Mouse (Mus musculus) leukemia stem cell, adult 10-12 weeks (primary cell): ENCODE measurements around the gene Syncrip. TPM values are rescaled to one million over a fixed set of nuclear protein-coding genes. Genes with fewer than 3 reads are reported as not detected.

ENCODE experiments used
- polyA plus RNA-seq: library from polyadenylated mRNA; stranded (reverse); fragments of >175 nt; gene quantifications from 2 replicates; pipeline ENCODE4 v1.2.3, GENCODE M21; 2012; ENCODE audit warnings: low replicate concordance

The Syncrip gene
- polyA plus RNA-seq = 82.5 and 99.4 TPM in 2 replicates

GRCm38 (mm10) chr9:88482230-88482828 is at the start of gene Syncrip:
Gene Syncrip (minus strand): TSS chr9:88482574.

GRCm38 (mm10) chr9:88438555-88439237 is 43.7 kb downstream of the Syncrip start, which contains the start of gene Snx14:
Gene Snx14 (minus strand): TSS chr9:88438958.

Other genes with a start within 250 kb of the Syncrip start
- 0.71 and 1.1 TPM in 2 replicates for gene Nt5e, start 155.4 kb downstream of the Syncrip start, polyA plus RNA-seq
- gene Snx14, start 43.6 kb downstream of the Syncrip start, polyA plus RNA-seq = 3.0 and 4.7 TPM in 2 replicates
- 5.2 TPM in 1 of 2 replicates, not detected in the other for gene Gm20537, start 26.0 kb downstream of the Syncrip start, polyA plus RNA-seq
- gene Zfp949, start 65.4 kb upstream of the Syncrip start, polyA plus RNA-seq = 0.33 and 0.91 TPM in 2 replicates
- gene Trim43a, start 98.3 kb upstream of the Syncrip start, polyA plus RNA-seq = not detected in 2 replicates
- gene Mthfsl, start 237.7 kb upstream of the Syncrip start, polyA plus RNA-seq = 2.0 and 3.0 TPM in 2 replicates
- 0.48 TPM in 1 of 2 replicates, not detected in the other for gene Bcl2a1d, start 249.3 kb upstream of the Syncrip start, polyA plus RNA-seq